ENCODE assay signal across 10 mouse cellular contexts in the genomic region with DNA sequence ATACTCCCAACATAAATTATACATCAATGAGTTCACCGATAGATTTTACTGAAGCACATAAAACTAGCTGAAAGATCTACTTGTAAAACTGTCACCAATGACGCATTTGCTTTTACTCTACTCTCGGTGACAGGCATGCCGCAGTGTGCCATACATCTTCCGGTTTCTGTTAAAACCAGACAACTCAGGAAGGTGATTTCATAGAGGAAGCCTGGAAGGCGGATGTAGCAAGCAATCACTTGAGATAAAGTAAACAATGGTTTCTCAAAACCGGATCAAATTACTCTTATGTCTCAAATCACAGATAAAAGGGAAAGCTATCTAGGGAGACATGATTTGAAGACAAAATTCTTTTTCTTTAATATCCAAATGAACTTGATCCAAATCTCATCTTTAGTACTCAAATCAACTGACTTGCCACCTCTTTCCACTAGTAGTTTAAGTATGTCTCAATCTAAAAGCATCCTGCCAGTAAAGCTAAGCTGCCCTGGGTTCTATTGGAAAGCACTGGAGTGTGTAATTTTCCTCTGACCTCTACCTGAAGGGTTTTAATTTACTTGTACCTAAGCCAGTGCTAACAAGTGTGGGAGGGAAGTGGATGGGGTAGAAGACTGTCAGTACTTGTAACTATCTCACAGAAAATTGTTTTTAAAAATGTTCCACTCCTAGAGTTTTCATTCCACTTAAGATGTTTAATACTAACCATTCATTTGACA.
DNase-seq lines count a peak whose midpoint lies in the region; ATAC-seq and TF ChIP-seq lines count a peak whose summit lies in the region.
"Had no signal": no experiment of that assay in that cellular context is flagged by ENCODE, and none has a peak within 500 bp of the region (broad histone marks: within the 10 kb centered on the region; RNA-seq: fewer than 3 reads in every experiment).

No protein-coding gene starts in this region.

- no peaks in the 10 kb centered on the region for H3K36me3 ChIP-seq in heart, postnatal 0 days (replicated peaks; ENCODE audit: control insufficient read depth, insufficient read depth, low read length)
- no peaks in the 10 kb centered on the region for H3K36me3 ChIP-seq in forebrain, embryonic 11.5 days (ENCODE audit: control insufficient read depth, insufficient read depth, low read length)
- H3K36me3 ChIP-seq: forebrain, embryonic 10.5 days had no signal

- DNase-seq in 416B (ENCODE audit: low read depth) = peak; percentile 97
- peak; percentile 87 for DNase-seq in CD4-positive helper T cell, adult 2 months (ENCODE audit: low read depth, low spot score)
- peak; percentile 35 for DNase-seq in heart, postnatal 0 days (ENCODE audit: low spot score)
- peak; percentile 44 to 48 for DNase-seq in lung, postnatal 4 days
- no peak for DNase-seq in forebrain, embryonic 11.5 days (ENCODE audit: low spot score)
- no peak for DNase-seq in adrenal gland, adult 8-10 months
- DNase-seq in left cerebral cortex, adult 18-20 months (ENCODE audit: low spot score in 2 of 2) = no peak
- no peak for DNase-seq in gastrocnemius, postnatal 25 days

- 0 out of 2 replicates have a peak, but pooled peaks have one; percentile 27 for TF ChIP-seq EP300 in heart, postnatal 0 days (IDR thresholded peaks at IDR 0.05; ENCODE audit: low read depth)

- 45% methylated on average over 7 of the region's 7 CpGs for WGBS in heart, postnatal 0 days
- 69% methylated on average over 7 of the region's 7 CpGs for WGBS in forebrain, embryonic 11.5 days

- peak overlapping the region; percentile 64; the same call in 1 of the 2 replicates for H3K27ac ChIP-seq in heart, postnatal 0 days (ENCODE audit: low read depth)
- H3K27ac ChIP-seq in forebrain, embryonic 11.5 days (ENCODE audit: low read depth, low read length) = no peak overlapping the region
- H3K27ac ChIP-seq: forebrain, embryonic 10.5 days; left cerebral cortex, adult 2 months had no signal

- H3K4me3 ChIP-seq in heart, postnatal 0 days (ENCODE audit: low read depth, low read length) = no peak overlapping the region
- no peak overlapping the region for H3K4me3 ChIP-seq in forebrain, embryonic 11.5 days (ENCODE audit: low read depth, low read length)
- H3K4me3 ChIP-seq: forebrain, embryonic 10.5 days; left cerebral cortex, adult 2 months had no signal

- H3K4me1 ChIP-seq in heart, postnatal 0 days (ENCODE audit: control insufficient read depth, insufficient read depth) = peaks cover 10% of the 10 kb centered on the region
- H3K4me1 ChIP-seq in forebrain, embryonic 11.5 days (replicated peaks; ENCODE audit: control insufficient read depth, insufficient read depth, low read length) = no peaks in the 10 kb centered on the region

- H3K27me3 ChIP-seq in heart, postnatal 0 days (ENCODE audit: control insufficient read depth, insufficient read depth, low read length) = no peaks in the 10 kb centered on the region
- no peaks in the 10 kb centered on the region for H3K27me3 ChIP-seq in forebrain, embryonic 11.5 days (ENCODE audit: control insufficient read depth, insufficient read depth, low read length)

- H3K9ac ChIP-seq in heart, postnatal 0 days (replicated peaks; ENCODE audit: low read depth, low read length) = no peak overlapping the region
- H3K9ac ChIP-seq in forebrain, embryonic 11.5 days (ENCODE audit: low read length) = no peak overlapping the region

- H3K9me3 ChIP-seq in heart, postnatal 0 days (replicated peaks; ENCODE audit: control insufficient read depth, low read length) = no peaks in the 10 kb centered on the region
- H3K9me3 ChIP-seq in forebrain, embryonic 11.5 days (ENCODE audit: control insufficient read depth, low read length) = no peaks in the 10 kb centered on the region
- H3K9me3 ChIP-seq: forebrain, embryonic 10.5 days had no signal

- no peak overlapping the region for H3K4me2 ChIP-seq in heart, postnatal 0 days (ENCODE audit: low read depth, low read length)
- H3K4me2 ChIP-seq in forebrain, embryonic 11.5 days (ENCODE audit: low read depth, low read length, severe bottlenecking) = no peak overlapping the region

- no peak for TF ChIP-seq CTCF in heart, postnatal 0 days (IDR thresholded peaks at IDR 0.05; ENCODE audit: low read depth)

- no peak for ATAC-seq in heart, postnatal 0 days (ENCODE audit: insufficient read depth, low read depth)
- no peak for ATAC-seq in forebrain, embryonic 11.5 days (replicated peaks; ENCODE audit: low FRiP score)

Comparison
In these comparisons a context has a peak if more than half of its experiments do, and no peak if none do; other contexts are left out.
1. DNase-seq: peak in 416B (single experiment), CD4-positive helper T cell, adult 2 months (single experiment), heart, postnatal 0 days (single experiment) and lung, postnatal 4 days (2 of 2); none in forebrain, embryonic 11.5 days (single experiment), adrenal gland, adult 8-10 months (single experiment), left cerebral cortex, adult 18-20 months (0 of 2) and gastrocnemius, postnatal 25 days (single experiment).